Mouse (Mus musculus): Measurements from ENCODE around the gene Bak1.

GRCm38 (mm10) chr17:27056170-27056569, 27.4 kb upstream of the Bak1 start:
- TF ChIP-seq CTCF (IDR thresholded peaks at IDR 0.05; ENCODE audit: low read depth) (no peak), EP300 (optimal IDR thresholded peaks at IDR 0.05) (no peak)
